Mouse (Mus musculus) C2C12 (cell line): ENCODE results near the gene Tsga10ip. TPM values are rescaled to one million over a fixed set of nuclear protein-coding genes. Genes with fewer than 3 reads are reported as not detected.

Experiments used
- H3K27me3 ChIP-seq: one replicate; pipeline ENCODE4 v1.6.1; 2011; ENCODE audit not compliant: control insufficient read depth, insufficient read depth, insufficient read length
- H3K36me3 ChIP-seq: one replicate; pipeline ENCODE4 v1.6.1; 2011; ENCODE audit not compliant: control insufficient read depth, insufficient read depth
- H3K4me3 ChIP-seq: one replicate; pipeline ENCODE4 v1.5.1; 2011; ENCODE audit warnings: mild to moderate bottlenecking, control low read depth; ENCODE audit not compliant: poor library complexity, insufficient read depth, severe bottlenecking
- H3K79me2 ChIP-seq: one replicate; pipeline ENCODE4 v1.6.1; 2011; ENCODE audit not compliant: control insufficient read depth, insufficient read depth
- H3K79me3 ChIP-seq: one replicate; pipeline ENCODE4 v1.6.1; 2011; ENCODE audit warnings: low read depth, control low read depth
- H3ac ChIP-seq: one replicate; pipeline ENCODE3; 2011; ENCODE audit warnings: low read depth; ENCODE audit not compliant: control insufficient read depth, insufficient read length
- CEBPB ChIP-seq: IDR thresholded peaks from one replicate; pipeline ENCODE4 v1.6.1; 2011; ENCODE audit warnings: low read depth, mild to moderate bottlenecking, control low read depth, moderate library complexity
- CTCF ChIP-seq: IDR thresholded peaks from one replicate; pipeline ENCODE4 v1.5.1; 2011; ENCODE audit not compliant: control insufficient read depth, insufficient read depth, insufficient read length
- FOSL1 ChIP-seq: IDR thresholded peaks from one replicate; pipeline ENCODE4 v1.8.0; 2011; ENCODE audit warnings: mild to moderate bottlenecking, low read length; ENCODE audit not compliant: poor library complexity, insufficient read depth, severe bottlenecking
- MAX ChIP-seq: IDR thresholded peaks from one replicate; pipeline ENCODE4 v1.6.1; 2011; ENCODE audit warnings: mild to moderate bottlenecking, control low read depth
- MYOD1 ChIP-seq: IDR thresholded peaks from one replicate; pipeline ENCODE4 v1.6.1; 2011; ENCODE audit warnings: low read depth; ENCODE audit not compliant: control insufficient read depth, insufficient read length
- MYOG ChIP-seq: IDR thresholded peaks from one replicate; pipeline ENCODE4 v1.6.1; 2011; ENCODE audit not compliant: control insufficient read depth, insufficient read length; ENCODE audit errors: extremely low read depth
- USF1 ChIP-seq: IDR thresholded peaks from one replicate; pipeline ENCODE4 v1.6.1; 2011; ENCODE audit warnings: low read depth, mild to moderate bottlenecking, control low read depth, moderate library complexity
- long read RNA-seq, 2 experiments: library from polyadenylated mRNA; unstranded; transcript quantifications; one replicate each; pipeline ENCODE4 v2.0.0; 2019 to 2020
- polyA plus RNA-seq: library from polyadenylated mRNA; unstranded; fragments of >200 nt; fragmentation: generic; extraction: Trizol; gene quantifications from one replicate; pipeline ENCODE4 v1.2.1, GENCODE M21; 2012; ENCODE audit warnings: missing spikeins

The Tsga10ip gene
- polyA plus RNA-seq = 0.02 TPM
- long read RNA-seq, experiment 1 = 0 reads
- long read RNA-seq, experiment 2 = 0 reads

DNA sequence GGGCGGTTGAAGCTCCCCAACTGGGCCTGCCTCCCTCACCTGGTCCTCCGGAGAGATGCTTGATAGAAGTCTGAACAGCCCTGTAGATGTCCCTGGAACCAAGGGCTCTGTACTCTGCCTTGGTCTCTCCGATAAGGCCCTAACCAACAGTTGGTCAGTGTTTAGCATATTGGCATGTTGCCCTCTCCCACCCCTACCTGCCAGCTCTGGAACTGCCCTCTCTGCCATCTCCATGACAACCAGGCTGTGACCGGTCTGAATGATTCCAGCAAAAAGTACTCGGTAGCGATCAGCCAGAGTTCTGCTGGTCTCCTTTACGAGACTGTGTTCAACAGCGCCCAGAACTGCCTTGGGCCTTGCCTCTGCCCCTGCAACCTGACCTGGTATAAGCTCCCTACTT lies at the start of gene Tsga10ip:
Gene Tsga10ip (minus strand): TSS at position 234 of the 400 bp plus-strand sequence.
- H3ac ChIP-seq = no peak within 1 kb of the TSS
- no peaks in the 10 kb centered on the region for H3K79me3 ChIP-seq
- no peaks in the 10 kb centered on the region for H3K27me3 ChIP-seq
- TF ChIP-seq MYOG = no peak
- TF ChIP-seq MYOD1 = no peak
- no peak for TF ChIP-seq CTCF
- no peak for TF ChIP-seq MAX
- no peak for TF ChIP-seq USF1
- TF ChIP-seq FOSL1 = no peak
- no peak for TF ChIP-seq CEBPB
- no peak within 1 kb of the TSS for H3K4me3 ChIP-seq
- no peaks in the 10 kb centered on the region for H3K79me2 ChIP-seq
- H3K36me3 ChIP-seq = no peaks in the 10 kb centered on the region

- no peak overlapping the region for H3K4me3 ChIP-seq
- peaks cover 72% of the 10 kb centered on the region for H3K79me3 ChIP-seq
- H3K27me3 ChIP-seq = no peaks in the 10 kb centered on the region
- TF ChIP-seq MAX (no peak), USF1 (no peak), MYOG (no peak), CTCF (no peak), MYOD1 (no peak), CEBPB (no peak), FOSL1 (no peak)
- H3ac ChIP-seq = no peak overlapping the region
- peaks cover 75% of the 10 kb centered on the region for H3K36me3 ChIP-seq
- H3K79me2 ChIP-seq = peaks cover 100% of the 10 kb centered on the region
Observed at GRCm38 (mm10) chr19:5451766-5452165, 49.4 kb upstream of the Tsga10ip start.

GRCm38 (mm10) chr19:5449673-5450072 lies 47.3 kb upstream of the Tsga10ip start:
- H3K79me3 ChIP-seq = peaks cover 61% of the 10 kb centered on the region
- H3K4me3 ChIP-seq = peak overlapping the region; percentile 99
- H3ac ChIP-seq = peak overlapping the region; percentile 85
- H3K36me3 ChIP-seq = peaks cover 56% of the 10 kb centered on the region
- no peaks in the 10 kb centered on the region for H3K27me3 ChIP-seq
- H3K79me2 ChIP-seq = peaks cover 83% of the 10 kb centered on the region
- TF ChIP-seq MYOG (no peak), MYOD1 (no peak), MAX (no peak), USF1 (no peak), CEBPB (no peak), CTCF (no peak)

DNA sequence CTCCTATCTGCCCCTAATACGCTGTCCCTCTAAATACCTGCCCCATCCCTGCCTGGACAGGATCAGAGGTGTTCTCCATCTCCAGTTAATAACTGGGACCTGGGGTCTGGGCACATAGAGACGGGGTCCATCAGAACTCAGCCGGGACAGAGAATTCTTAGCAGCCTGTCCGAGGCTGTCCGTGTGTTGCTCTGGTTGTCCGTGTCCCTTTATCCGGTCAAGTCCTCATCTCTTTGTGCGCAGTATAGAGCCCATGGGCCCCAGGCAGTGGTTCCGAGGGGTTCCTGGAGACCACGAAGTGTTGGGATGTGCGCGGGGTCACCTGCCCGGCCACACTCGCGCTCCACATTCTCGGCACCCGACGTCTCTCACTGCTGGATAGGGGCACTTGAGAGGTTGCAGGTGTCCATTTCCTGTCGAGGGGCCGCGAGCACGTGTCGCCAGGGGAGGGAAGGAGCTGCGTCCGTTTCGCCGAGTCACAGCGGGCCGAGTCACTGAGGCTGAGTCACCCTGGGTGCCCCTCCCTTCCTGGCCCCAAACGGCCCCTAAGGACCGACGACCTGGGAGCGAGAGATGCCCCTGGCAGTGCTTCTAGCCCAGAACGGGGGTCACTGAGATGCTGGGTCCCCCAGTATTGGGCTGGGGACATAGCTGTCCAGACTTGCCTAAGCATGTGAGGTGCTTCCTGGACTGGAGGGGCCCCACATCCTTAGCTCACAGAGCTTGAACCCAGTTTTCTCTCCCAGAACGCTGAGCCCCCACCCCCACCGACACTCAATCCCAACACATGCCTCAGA lies 46.2 kb upstream of the Tsga10ip start:
- Histone ChIP-seq H3ac (peak overlapping the region; percentile 80), H3K4me3 (peak overlapping the region; percentile 99), H3K36me3 (peaks cover 45% of the 10 kb centered on the region), H3K79me2 (peaks cover 72% of the 10 kb centered on the region), H3K79me3 (peaks cover 50% of the 10 kb centered on the region), H3K27me3 (no peaks in the 10 kb centered on the region)
- TF ChIP-seq MAX (peak; percentile 99), CTCF (no peak), FOSL1 (no peak), USF1 (peak; percentile 53)

- H3K4me3 ChIP-seq = peak within 1 kb of the TSS; percentile 99
- H3K79me3 ChIP-seq = peaks cover 46% of the 10 kb centered on the region
- H3K79me2 ChIP-seq = peaks cover 64% of the 10 kb centered on the region
- peak within 1 kb of the TSS; percentile 80 for H3ac ChIP-seq
- H3K36me3 ChIP-seq = peaks cover 36% of the 10 kb centered on the region
- TF ChIP-seq MYOG (no peak), MYOD1 (no peak), CEBPB (peak; percentile 23)
- H3K27me3 ChIP-seq = no peaks in the 10 kb centered on the region
Observed at GRCm38 (mm10) chr19:5447515-5448353, 45.4 kb upstream of the Tsga10ip start, which contains the start of gene Fosl1. Fosl1 (plus strand) TSS chr19:5447547.
